In genomic region chr3:136329133-136329532, GRCm38 (mm10) we compare ENCODE assay signal across 31 mouse cellular contexts. TPM values are rescaled to one million over a fixed set of nuclear protein-coding genes. Genes with fewer than 3 reads are reported as not detected.
A peak's percentile ranks its signal among the peaks of the same experiment; 100 is the strongest.
DNase-seq lines count a peak whose midpoint lies in the region; ATAC-seq and TF ChIP-seq lines count a peak whose summit lies in the region.
"Had no signal": no experiment of that assay in that cellular context is flagged by ENCODE, and none has a peak within 500 bp of the region (broad histone marks: within the 10 kb centered on the region; RNA-seq: fewer than 3 reads in every experiment).

No protein-coding gene starts in this region.

- no peak overlapping the region for H3K4me2 ChIP-seq in hindbrain, embryonic 11.5 days (replicated peaks; ENCODE audit: low read depth, low read length)
- H3K4me2 ChIP-seq in hindbrain, embryonic 14.5 days (replicated peaks): no peak overlapping the region
- no peak overlapping the region for H3K4me2 ChIP-seq in neural tube, embryonic 12.5 days (replicated peaks)
- H3K4me2 ChIP-seq in hindbrain, postnatal 0 days (ENCODE audit: low read depth, low read length): no peak overlapping the region
- H3K4me2 ChIP-seq in midbrain, embryonic 15.5 days: no peak overlapping the region
- H3K4me2 ChIP-seq: embryonic facial prominence, embryonic 15.5 days; heart, embryonic 12.5 days; kidney, embryonic 15.5 days; liver, embryonic 15.5 days; lung, embryonic 14.5 days; stomach, embryonic 15.5 days had no signal

- no peaks in the 10 kb centered on the region for H3K9me3 ChIP-seq in hindbrain, embryonic 11.5 days (ENCODE audit: control insufficient read depth, low read length)
- H3K9me3 ChIP-seq in hindbrain, embryonic 14.5 days (ENCODE audit: control insufficient read depth, low read length): no peaks in the 10 kb centered on the region
- no peaks in the 10 kb centered on the region for H3K9me3 ChIP-seq in neural tube, embryonic 12.5 days
- H3K9me3 ChIP-seq in hindbrain, postnatal 0 days (ENCODE audit: low read length): no peaks in the 10 kb centered on the region
- no peaks in the 10 kb centered on the region for H3K9me3 ChIP-seq in midbrain, embryonic 15.5 days
- H3K9me3 ChIP-seq: embryonic facial prominence, embryonic 10.5 days; embryonic facial prominence, embryonic 15.5 days; heart, embryonic 12.5 days; kidney, embryonic 15.5 days; liver, embryonic 15.5 days; stomach, embryonic 15.5 days had no signal

- H3K36me3 ChIP-seq in hindbrain, embryonic 11.5 days (ENCODE audit: control insufficient read depth, insufficient read depth, low read length): no peaks in the 10 kb centered on the region
- no peaks in the 10 kb centered on the region for H3K36me3 ChIP-seq in hindbrain, embryonic 14.5 days (replicated peaks; ENCODE audit: control insufficient read depth, insufficient read depth)
- no peaks in the 10 kb centered on the region for H3K36me3 ChIP-seq in neural tube, embryonic 12.5 days
- no peaks in the 10 kb centered on the region for H3K36me3 ChIP-seq in hindbrain, postnatal 0 days (ENCODE audit: insufficient read depth, low read length)
- H3K36me3 ChIP-seq in midbrain, embryonic 15.5 days (replicated peaks): no peaks in the 10 kb centered on the region
- H3K36me3 ChIP-seq: embryonic facial prominence, embryonic 10.5 days; embryonic facial prominence, embryonic 15.5 days; heart, embryonic 12.5 days; kidney, embryonic 15.5 days; liver, embryonic 15.5 days; stomach, embryonic 15.5 days had no signal

- 41% methylated on average over 6 of the region's 6 CpGs for WGBS in hindbrain, embryonic 11.5 days
- 33% methylated on average over 6 of the region's 6 CpGs for WGBS in hindbrain, embryonic 14.5 days
- 34% methylated on average over 6 of the region's 6 CpGs for whole genome bisulfite sequencing in neural tube, embryonic 12.5 days
- WGBS in hindbrain, postnatal 0 days: 20% methylated on average over 6 of the region's 6 CpGs
- 40% methylated on average over 6 of the region's 6 CpGs for WGBS in midbrain, embryonic 15.5 days

- H3K27me3 ChIP-seq in hindbrain, embryonic 11.5 days (ENCODE audit: control insufficient read depth, insufficient read depth, low read length): peaks cover 4% of the 10 kb centered on the region; the same call in 1 of the 2 replicates
- H3K27me3 ChIP-seq in hindbrain, embryonic 14.5 days (ENCODE audit: control insufficient read depth, insufficient read depth, low read length): no peaks in the 10 kb centered on the region
- H3K27me3 ChIP-seq in neural tube, embryonic 12.5 days (replicated peaks): peaks cover 7% of the 10 kb centered on the region; the same call in 1 of the 2 replicates
- no peaks in the 10 kb centered on the region for H3K27me3 ChIP-seq in hindbrain, postnatal 0 days (ENCODE audit: insufficient read depth, low read length)
- H3K27me3 ChIP-seq in midbrain, embryonic 15.5 days (replicated peaks): no peaks in the 10 kb centered on the region
- H3K27me3 ChIP-seq: embryonic facial prominence, embryonic 15.5 days; heart, embryonic 12.5 days; kidney, embryonic 15.5 days; liver, embryonic 15.5 days; stomach, embryonic 15.5 days had no signal

- H3K4me3 ChIP-seq in hindbrain, embryonic 11.5 days (ENCODE audit: low read depth, low read length): no peak overlapping the region
- H3K4me3 ChIP-seq in hindbrain, embryonic 14.5 days (replicated peaks; ENCODE audit: low read length): no peak overlapping the region
- no peak overlapping the region for H3K4me3 ChIP-seq in neural tube, embryonic 12.5 days
- H3K4me3 ChIP-seq in hindbrain, postnatal 0 days (ENCODE audit: low read length): no peak overlapping the region
- no peak overlapping the region for H3K4me3 ChIP-seq in midbrain, embryonic 15.5 days
- H3K4me3 ChIP-seq: embryonic facial prominence, embryonic 10.5 days; embryonic facial prominence, embryonic 15.5 days; gastrocnemius, adult 2 months; heart, embryonic 12.5 days; kidney, embryonic 15.5 days; liver, embryonic 15.5 days; stomach, embryonic 15.5 days had no signal

- H3K9ac ChIP-seq in hindbrain, embryonic 11.5 days (ENCODE audit: low read depth, low read length): no peak overlapping the region
- no peak overlapping the region for H3K9ac ChIP-seq in hindbrain, embryonic 14.5 days
- H3K9ac ChIP-seq in neural tube, embryonic 12.5 days: no peak overlapping the region
- H3K9ac ChIP-seq in hindbrain, postnatal 0 days (replicated peaks; ENCODE audit: low read length): no peak overlapping the region
- H3K9ac ChIP-seq in midbrain, embryonic 15.5 days: no peak overlapping the region
- H3K9ac ChIP-seq: embryonic facial prominence, embryonic 15.5 days; heart, embryonic 12.5 days; kidney, embryonic 15.5 days; liver, embryonic 15.5 days; lung, embryonic 14.5 days; stomach, embryonic 15.5 days had no signal

- no peaks in the 10 kb centered on the region for H3K4me1 ChIP-seq in hindbrain, embryonic 11.5 days (replicated peaks; ENCODE audit: control insufficient read depth, insufficient read depth, low read length)
- H3K4me1 ChIP-seq in hindbrain, embryonic 14.5 days (replicated peaks; ENCODE audit: control insufficient read depth, insufficient read depth, low read length): no peaks in the 10 kb centered on the region
- no peaks in the 10 kb centered on the region for H3K4me1 ChIP-seq in neural tube, embryonic 12.5 days
- no peaks in the 10 kb centered on the region for H3K4me1 ChIP-seq in hindbrain, postnatal 0 days (ENCODE audit: insufficient read depth, low read length)
- no peaks in the 10 kb centered on the region for H3K4me1 ChIP-seq in midbrain, embryonic 15.5 days
- H3K4me1 ChIP-seq: embryonic facial prominence, embryonic 10.5 days; embryonic facial prominence, embryonic 15.5 days; heart, embryonic 12.5 days; kidney, embryonic 15.5 days; liver, embryonic 15.5 days; stomach, embryonic 15.5 days had no signal

- 0 out of 2 replicates have a peak, but pooled peaks have one; percentile 13 for TF ChIP-seq CTCF in hindbrain, postnatal 0 days (IDR thresholded peaks at IDR 0.05; ENCODE audit: low read depth)

- no peak overlapping the region for H3K27ac ChIP-seq in hindbrain, embryonic 11.5 days (ENCODE audit: low read depth, low read length)
- H3K27ac ChIP-seq in hindbrain, embryonic 14.5 days: no peak overlapping the region
- no peak overlapping the region for H3K27ac ChIP-seq in neural tube, embryonic 12.5 days
- no peak overlapping the region for H3K27ac ChIP-seq in hindbrain, postnatal 0 days
- no peak overlapping the region for H3K27ac ChIP-seq in midbrain, embryonic 15.5 days
- H3K27ac ChIP-seq: embryonic facial prominence, embryonic 10.5 days; embryonic facial prominence, embryonic 15.5 days; gastrocnemius, adult 2 months; kidney, embryonic 15.5 days; liver, embryonic 15.5 days; stomach, embryonic 15.5 days had no signal

- peak; percentile 30 for DNase-seq in hindbrain, embryonic 11.5 days (ENCODE audit: low spot score)
- DNase-seq in hindbrain, embryonic 14.5 days (ENCODE audit: low spot score): no peak
- no peak for DNase-seq in neural tube, embryonic 10.5 days (ENCODE audit: extremely low spot score, low spot score)
- DNase-seq in hindbrain, postnatal 0 days (ENCODE audit: low spot score): peak; percentile 6
- no peak for DNase-seq in adrenal gland, adult 18-20 months (ENCODE audit: low spot score in 2 of 2)
- no peak for DNase-seq in thymus, postnatal 4 days
- DNase-seq: adrenal gland, adult 2 months; B cell, adult 2 months; cerebellum, adult 11 months; cerebellum, adult 9-10 months; cerebellum, postnatal 36 days; gastrocnemius, adult 2 months; gastrocnemius, postnatal 36 days; heart, adult 18-20 months; heart, postnatal 4 days; kidney, adult 18-20 months; kidney, postnatal 25 days; liver; lung, embryonic 14.5 days; lung, postnatal 14 days; right cerebral cortex, postnatal 25 days had no signal

- peak; percentile 72 for ATAC-seq in hindbrain, embryonic 11.5 days (ENCODE audit: low FRiP score)
- no peak for ATAC-seq in hindbrain, embryonic 14.5 days (ENCODE audit: low FRiP score)
- ATAC-seq in neural tube, embryonic 12.5 days (ENCODE audit: low FRiP score, low read depth): peak; percentile 78
- no peak for ATAC-seq in hindbrain, postnatal 0 days
- 0 out of 2 replicates have a peak, but pooled peaks have one; percentile 17 for ATAC-seq in midbrain, embryonic 15.5 days (replicated peaks)
- ATAC-seq: forebrain, embryonic 16.5 days; inflammation-experienced regulatory T-cells, adult 6 months had no signal

RNA-seq across cellular contexts. Expression of gene Bank1, which starts 3.3 kb away (rescaled TPM):
- polyA plus RNA-seq in hindbrain, embryonic 11.5 days (2014; fragmentation: Nextera tagmentation; extraction: Ambion mirVana): 0.52 and 1.5 TPM in 2 replicates
- polyA plus RNA-seq in hindbrain, embryonic 14.5 days (2014; fragmentation: Nextera tagmentation; extraction: Ambion mirVana): 0.39 and 0.55 TPM in 2 replicates
- polyA plus RNA-seq in neural tube, embryonic 12.5 days (2016; fragmentation: Nextera tagmentation; extraction: Ambion mirVana): 0.49 and 1.0 TPM in 2 replicates
- 0.10 and 0.25 TPM in 2 replicates for total RNA-seq in hindbrain, postnatal 0 days (2014; rRNA removed)
- 0.25 and 0.33 TPM in 2 replicates for polyA plus RNA-seq in hindbrain, postnatal 0 days (2015; fragmentation: Nextera tagmentation; extraction: Ambion mirVana)
- 0.41 and 0.45 TPM in 2 replicates for polyA plus RNA-seq in midbrain, embryonic 15.5 days (2015; fragmentation: Nextera tagmentation; extraction: Ambion mirVana)
- under 1 TPM; 0.17 to 0.74 TPM for total RNA-seq in adrenal gland, adult 18-20 months (2021)

Comparison
In these comparisons a context has a peak if more than half of its experiments do, and no peak if none do; other contexts are left out.
1. ATAC-seq: peak in hindbrain, embryonic 11.5 days (single experiment), neural tube, embryonic 12.5 days (single experiment) and midbrain, embryonic 15.5 days (single experiment); none in hindbrain, embryonic 14.5 days (single experiment) and hindbrain, postnatal 0 days (single experiment).
2. DNase-seq: peak in hindbrain, embryonic 11.5 days (single experiment) and hindbrain, postnatal 0 days (single experiment); none in hindbrain, embryonic 14.5 days (single experiment), neural tube, embryonic 10.5 days (single experiment), adrenal gland, adult 18-20 months (0 of 2) and thymus, postnatal 4 days (single experiment).